Mouse (Mus musculus) testis, adult 2 months (tissue): Measurements from ENCODE around the gene Herc1.

Source experiments
- CTCF ChIP-seq: fragments of 200-500 bp; IDR thresholded peaks from 2 replicates; pipeline ENCODE4 v1.5.1; 2012; ENCODE audit warnings: low read depth, mild to moderate bottlenecking, inconsistent platforms, low read length, moderate library complexity; ENCODE audit not compliant: control insufficient read depth, insufficient read depth, insufficient replicate concordance
- POLR2A ChIP-seq: fragments of 200-500 bp; IDR thresholded peaks from 2 replicates; pipeline ENCODE4 v1.6.1; 2012; ENCODE audit warnings: low read depth, mild to moderate bottlenecking, inconsistent platforms, low read length, moderate library complexity; ENCODE audit not compliant: control insufficient read depth

DNA sequence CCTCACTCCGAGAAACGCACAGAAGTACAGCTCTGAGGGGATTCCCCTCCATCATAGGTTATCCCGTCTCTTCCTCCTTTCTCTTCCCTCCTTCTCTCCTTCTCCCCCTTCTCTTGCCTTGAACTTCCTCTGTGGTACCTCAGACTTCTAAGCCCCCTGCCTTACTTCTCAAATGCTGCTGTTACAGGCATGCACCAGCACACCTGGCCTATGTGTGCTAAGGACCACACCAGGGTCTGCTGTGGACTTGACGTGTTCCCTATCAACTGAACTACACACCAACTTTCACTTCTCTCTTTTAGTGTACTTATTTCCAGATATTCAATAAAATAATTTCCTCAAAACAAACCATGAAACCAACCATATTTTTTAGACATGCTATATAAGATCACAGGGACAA is 192.5 kb downstream of the Herc1 start:
- TF ChIP-seq CTCF, result no peak
- no peak for TF ChIP-seq POLR2A
